Mouse (Mus musculus) liver, embryonic 15.5 days (tissue): ENCODE data around the gene Cdc37. TPM values are rescaled to one million over a fixed set of nuclear protein-coding genes. Genes with fewer than 3 reads are reported as not detected.

ENCODE experiments used
- ATAC-seq: fragments of 200-750 bp; cut with Nextera tagmentation; 2 replicates; pipeline ENCODE4 v1.8.0; 2017; ENCODE audit warnings: moderate number of reproducible peaks, mild to moderate bottlenecking, moderate library complexity; ENCODE audit not compliant: insufficient read depth
- H3K27ac ChIP-seq: fragments of 300-500 bp; sonication (generic); replicated peaks from 2 replicates; pipeline ENCODE4 v1.5.1; 2015; ENCODE audit warnings: mild to moderate bottlenecking, inconsistent platforms
- H3K27me3 ChIP-seq: fragments of 300-500 bp; sonication (generic); 2 replicates; pipeline ENCODE4 v1.6.1; 2015; ENCODE audit warnings: mild to moderate bottlenecking, inconsistent platforms
- H3K36me3 ChIP-seq: fragments of 300-500 bp; sonication (generic); replicated peaks from 2 replicates; pipeline ENCODE4 v1.6.1; 2015; ENCODE audit warnings: moderate library complexity, mild to moderate bottlenecking, inconsistent platforms
- H3K4me1 ChIP-seq: fragments of 300-500 bp; sonication (generic); replicated peaks from 2 replicates; pipeline ENCODE4 v1.6.1; 2015; ENCODE audit warnings: inconsistent platforms
- H3K4me2 ChIP-seq: fragments of 300-500 bp; sonication (generic); 2 replicates; pipeline ENCODE4 v1.6.1; 2015; ENCODE audit warnings: moderate library complexity, mild to moderate bottlenecking, inconsistent platforms
- H3K4me3 ChIP-seq: fragments of 300-500 bp; sonication (generic); replicated peaks from 2 replicates; pipeline ENCODE4 v1.5.1; 2015; ENCODE audit warnings: mild to moderate bottlenecking, inconsistent platforms
- H3K9ac ChIP-seq: fragments of 300-500 bp; sonication (generic); 2 replicates; pipeline ENCODE4 v1.6.1; 2015; ENCODE audit warnings: moderate library complexity, mild to moderate bottlenecking, inconsistent platforms
- H3K9me3 ChIP-seq: fragments of 300-500 bp; sonication (generic); replicated peaks from 2 replicates; pipeline ENCODE4 v1.6.1; 2016; ENCODE audit warnings: inconsistent platforms
- WGBS: fragments of 180-500 bp; shearing (Covaris S2); methylation state at CpG from one replicate; pipeline ENCODE4 v1.1.7; 2015; ENCODE audit warnings: mixed read lengths; ENCODE audit not compliant: insufficient replicate concordance; 5-methylcytosine and 5-hydroxymethylcytosine counted together
- polyA plus RNA-seq: library from polyadenylated mRNA; unstranded; fragments of >200 nt; fragmentation: Nextera tagmentation; extraction: Ambion mirVana; gene quantifications from 2 replicates; pipeline ENCODE4 v1.2.1, GENCODE M21; 2015

The Cdc37 gene
- polyA plus RNA-seq, 1 experiment from 2014 or later = 122 TPM

- H3K4me3 ChIP-seq = 0 out of 2 replicates have a peak overlapping the region, but pooled peaks have one; percentile 61
- WGBS = 33% methylated on average over 2 of the region's 2 CpGs
- H3K4me1 ChIP-seq = peaks cover 52% of the 10 kb centered on the region
These were observed 35.0 kb upstream of the Cdc37 start for GRCm38 (mm10) chr9:21184733-21185132.

GRCm38 (mm10) chr9:21183905-21184413, 34.2 kb upstream of the Cdc37 start:
- Histone ChIP-seq H3K4me2 (peak overlapping the region; percentile 84), H3K4me3 (peak overlapping the region; percentile 61), H3K27me3 (0 out of 2 replicates have a peak, but pooled peaks cover 4% of the 10 kb centered on the region), H3K27ac (no peak overlapping the region; the same call in 1 of the 2 replicates), H3K9me3 (no peaks in the 10 kb centered on the region), H3K36me3 (no peaks in the 10 kb centered on the region), H3K4me1 (peaks cover 52% of the 10 kb centered on the region), H3K9ac (peak overlapping the region; percentile 51)
- WGBS = 4% methylated on average over 34 of the region's 34 CpGs
- peak; percentile 68 for ATAC-seq

More at GRCm38 (mm10) chr9:21184733-21185132, 35.0 kb upstream of the Cdc37 start:
- Histone ChIP-seq H3K9ac (no peak overlapping the region), H3K4me2 (peak overlapping the region; percentile 84; the same call in 1 of the 2 replicates), H3K27me3 (0 out of 2 replicates have a peak, but pooled peaks cover 4% of the 10 kb centered on the region), H3K36me3 (no peaks in the 10 kb centered on the region), H3K27ac (no peak overlapping the region), H3K9me3 (no peaks in the 10 kb centered on the region)
- ATAC-seq = no peak

- H3K27me3 ChIP-seq = 0 out of 2 replicates have a peak, but pooled peaks cover 4% of the 10 kb centered on the region
- no peaks in the 10 kb centered on the region for H3K36me3 ChIP-seq
- no peak overlapping the region; the same call in 1 of the 2 replicates for H3K27ac ChIP-seq
- H3K9me3 ChIP-seq = no peaks in the 10 kb centered on the region
- H3K4me1 ChIP-seq = peaks cover 52% of the 10 kb centered on the region
- ATAC-seq = no peak
- peak overlapping the region; percentile 84 for H3K4me2 ChIP-seq
- 35% methylated on average over 6 of the region's 6 CpGs for WGBS
- H3K9ac ChIP-seq = no peak overlapping the region
- peak overlapping the region; percentile 61 for H3K4me3 ChIP-seq
These were observed 33.6 kb upstream of the Cdc37 start for GRCm38 (mm10) chr9:21183421-21183820.

DNA sequence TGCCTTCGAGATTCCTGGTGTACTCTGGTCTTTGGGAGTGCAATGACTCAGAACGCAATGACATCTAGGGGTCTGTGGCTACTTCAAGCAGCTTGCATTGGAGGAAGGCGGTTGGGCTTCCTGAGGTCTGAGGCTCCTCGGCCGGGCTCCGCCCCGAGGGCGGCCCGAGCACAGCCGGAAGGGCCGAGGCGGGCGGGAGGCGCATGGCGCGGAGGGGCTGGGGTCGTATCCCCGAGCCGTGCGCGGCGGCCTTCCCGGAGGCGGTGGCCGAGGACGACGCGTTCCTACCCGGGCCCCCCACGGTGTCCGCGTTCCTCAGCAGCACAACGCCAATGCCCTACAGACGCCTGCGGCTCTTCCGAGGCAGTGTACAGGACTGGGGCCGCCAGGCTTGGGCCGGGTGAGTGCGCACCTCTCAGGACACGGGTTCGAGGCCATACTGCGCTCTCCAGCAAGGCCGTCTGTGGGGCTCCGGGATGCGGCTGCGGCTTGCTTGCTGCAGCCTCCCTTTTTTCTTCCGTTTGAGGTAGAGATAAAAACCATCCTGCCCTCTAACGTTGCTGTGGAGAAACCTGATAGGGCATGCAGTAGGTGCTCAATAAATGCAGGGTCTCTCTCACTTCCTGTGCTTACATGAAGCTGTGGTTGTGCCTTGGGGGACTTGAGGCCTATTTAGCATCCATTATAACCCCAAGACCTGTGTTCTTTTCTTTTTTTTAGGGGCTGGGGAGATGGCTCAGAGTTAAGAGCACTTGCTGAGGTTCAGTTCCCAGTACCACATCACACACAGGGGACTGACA, 31.8 kb upstream of the Cdc37 start:
- peak overlapping the region; percentile 58; the same call in 1 of the 2 replicates for H3K9ac ChIP-seq
- ATAC-seq = 0 out of 2 replicates have a peak, but pooled peaks have one; percentile 34
- H3K4me2 ChIP-seq = peak overlapping the region; percentile 81
- H3K4me3 ChIP-seq = peak overlapping the region; percentile 64
- H3K36me3 ChIP-seq = no peaks in the 10 kb centered on the region
- 2% methylated on average over 44 of the region's 48 CpGs for WGBS
- H3K9me3 ChIP-seq = no peaks in the 10 kb centered on the region
- H3K27ac ChIP-seq = peak overlapping the region; percentile 67
- H3K4me1 ChIP-seq = peaks cover 52% of the 10 kb centered on the region
- 0 out of 2 replicates have a peak, but pooled peaks cover 4% of the 10 kb centered on the region for H3K27me3 ChIP-seq

GRCm38 (mm10) chr9:21180841-21181240, 31.1 kb upstream of the Cdc37 start:
- 0 out of 2 replicates have a peak, but pooled peaks cover 4% of the 10 kb centered on the region for H3K27me3 ChIP-seq
- no peak overlapping the region for H3K9ac ChIP-seq
- ATAC-seq = no peak
- 44% methylated on average over 1 of the region's 1 CpGs for WGBS
- H3K27ac ChIP-seq = no peak overlapping the region
- H3K4me3 ChIP-seq = no peak overlapping the region
- H3K36me3 ChIP-seq = no peaks in the 10 kb centered on the region
- no peaks in the 10 kb centered on the region for H3K9me3 ChIP-seq
- peaks cover 49% of the 10 kb centered on the region for H3K4me1 ChIP-seq
- H3K4me2 ChIP-seq = no peak overlapping the region

GRCm38 (mm10) chr9:21180402-21180801, 30.6 kb upstream of the Cdc37 start:
- Histone ChIP-seq H3K27me3 (0 out of 2 replicates have a peak, but pooled peaks cover 4% of the 10 kb centered on the region), H3K9ac (no peak overlapping the region), H3K9me3 (no peaks in the 10 kb centered on the region)

DNA sequence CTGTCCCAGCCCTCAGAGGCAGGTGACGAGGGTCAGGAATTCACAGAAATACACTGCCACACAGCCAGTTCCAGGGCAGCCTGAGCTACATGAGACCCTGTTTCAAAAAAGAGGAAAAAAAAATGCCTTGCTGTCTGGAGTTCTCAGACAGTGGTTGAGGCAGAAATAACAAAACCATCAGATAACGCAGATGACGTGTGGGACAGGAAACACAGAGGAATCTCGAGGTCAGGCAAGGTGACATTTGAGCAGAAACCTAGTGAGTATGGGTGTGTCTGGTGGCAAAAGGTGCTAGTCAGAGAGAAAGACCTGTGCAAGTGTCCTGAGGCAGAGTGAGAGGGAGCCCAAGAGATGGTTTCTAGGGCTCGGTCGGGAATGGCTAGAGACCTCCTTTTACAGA, 22.6 kb upstream of the Cdc37 start:
- H3K9me3 ChIP-seq = no peaks in the 10 kb centered on the region
- H3K9ac ChIP-seq = no peak overlapping the region
- H3K4me3 ChIP-seq = no peak overlapping the region
- no peak overlapping the region for H3K4me2 ChIP-seq
- 42% methylated on average over 6 of the region's 6 CpGs for WGBS
- H3K4me1 ChIP-seq = peaks cover 24% of the 10 kb centered on the region
- H3K27ac ChIP-seq = no peak overlapping the region
- ATAC-seq = no peak
- peaks cover 1% of the 10 kb centered on the region; the same call in 1 of the 2 replicates for H3K27me3 ChIP-seq
- no peaks in the 10 kb centered on the region for H3K36me3 ChIP-seq

More at GRCm38 (mm10) chr9:21180402-21180801, 30.6 kb upstream of the Cdc37 start:
- no peak overlapping the region for H3K27ac ChIP-seq
- H3K4me2 ChIP-seq = no peak overlapping the region
- H3K36me3 ChIP-seq = no peaks in the 10 kb centered on the region
- peaks cover 44% of the 10 kb centered on the region for H3K4me1 ChIP-seq
- 64% methylated on average over 4 of the region's 4 CpGs for WGBS
- no peak for ATAC-seq
- H3K4me3 ChIP-seq = no peak overlapping the region

DNA sequence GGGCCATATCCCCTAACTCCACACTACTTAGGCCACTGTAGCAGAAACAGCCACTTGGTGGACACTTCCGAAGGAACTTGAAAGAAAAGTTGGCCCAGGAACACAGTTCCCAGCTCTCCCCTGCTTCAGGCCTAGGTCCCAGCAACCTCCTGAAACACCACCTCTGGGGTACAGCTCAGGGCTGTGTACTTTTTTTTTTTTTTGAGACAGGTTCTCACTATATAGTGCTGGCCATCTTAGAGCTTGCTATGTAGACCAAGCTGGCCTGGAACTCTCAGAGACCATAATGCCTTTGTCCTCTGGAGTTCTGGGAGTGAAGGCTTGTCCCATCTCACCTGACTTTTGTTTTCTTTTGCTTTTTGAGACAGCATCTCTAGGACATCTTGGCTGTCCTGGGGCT, 19.4 kb upstream of the Cdc37 start:
- H3K27ac ChIP-seq = peak overlapping the region; percentile 77
- no peak overlapping the region for H3K9ac ChIP-seq
- no peak for ATAC-seq
- H3K27me3 ChIP-seq = peaks cover 33% of the 10 kb centered on the region
- H3K4me2 ChIP-seq = peak overlapping the region; percentile 73
- no peaks in the 10 kb centered on the region for H3K9me3 ChIP-seq
- WGBS = 29% methylated on average over 1 of the region's 1 CpGs
- H3K4me1 ChIP-seq = peaks cover 52% of the 10 kb centered on the region
- no peak overlapping the region for H3K4me3 ChIP-seq
- H3K36me3 ChIP-seq = no peaks in the 10 kb centered on the region

DNA sequence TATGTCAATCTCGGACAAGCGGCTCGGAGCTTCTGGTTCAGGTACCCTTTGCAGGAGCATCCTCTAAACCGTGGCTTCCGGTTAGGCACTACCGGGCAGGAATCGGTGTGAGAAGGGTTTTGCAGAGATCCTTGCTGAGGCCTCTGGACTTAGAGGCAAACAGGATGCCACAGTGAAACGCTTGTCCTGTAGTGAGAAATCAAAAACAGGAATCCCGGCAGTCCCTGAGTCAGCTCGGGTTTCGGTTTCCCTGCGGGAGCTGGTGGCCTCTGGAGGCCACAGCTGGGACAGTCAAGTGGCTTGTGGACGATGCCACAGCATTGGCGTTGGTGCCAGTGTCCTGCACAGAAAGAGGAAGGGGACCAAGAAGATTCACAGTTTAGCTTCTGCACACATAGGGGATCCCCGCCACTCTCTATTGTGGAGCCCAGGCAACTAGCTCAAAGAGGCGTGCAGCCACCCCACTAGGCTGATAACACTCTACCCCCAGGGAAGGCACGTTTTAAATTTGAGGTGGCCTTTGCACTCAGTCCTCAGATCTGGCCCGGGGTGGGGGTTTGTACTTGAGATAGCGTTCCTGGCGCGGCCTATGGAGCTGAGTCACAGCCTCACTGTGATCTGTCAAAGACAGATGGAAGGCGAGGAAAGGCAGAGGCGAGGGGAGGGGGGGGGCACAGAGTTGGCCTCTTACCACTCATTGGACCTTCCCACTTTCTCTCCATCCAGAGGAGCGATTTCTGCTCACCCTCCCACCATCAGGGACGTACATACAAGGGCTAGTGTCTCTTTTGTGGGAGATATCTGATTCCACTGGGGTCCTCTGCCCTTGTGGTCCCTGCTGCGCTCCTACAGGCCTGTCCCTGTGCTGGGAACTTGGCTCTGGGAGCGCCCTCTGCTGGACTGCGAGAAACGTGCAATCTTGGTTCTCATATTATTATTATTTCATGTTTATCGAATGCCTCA, 18.7 kb upstream of the Cdc37 start:
- Histone ChIP-seq H3K27me3 (peaks cover 41% of the 10 kb centered on the region), H3K4me3 (peak overlapping the region; percentile 51), H3K27ac (peak overlapping the region; percentile 77), H3K4me2 (peak overlapping the region; percentile 73), H3K9me3 (no peaks in the 10 kb centered on the region), H3K4me1 (peaks cover 58% of the 10 kb centered on the region), H3K36me3 (no peaks in the 10 kb centered on the region), H3K9ac (peak overlapping the region; percentile 39)
- WGBS = 2% methylated on average over 30 of the region's 30 CpGs
- ATAC-seq = peak; percentile 77
